Mouse (Mus musculus): ENCODE results near the gene Hnf4a.

- no peak for TF ChIP-seq CTCF (IDR thresholded peaks at IDR 0.05; ENCODE audit: low read depth, low read length)
- TF ChIP-seq TAL1 (conservative IDR thresholded peaks at IDR 0.05; ENCODE audit: low read depth, low read length): no peak
- no peak for TF ChIP-seq GATA2 (IDR thresholded peaks at IDR 0.05; ENCODE audit: borderline replicate concordance, low read depth, low read length)
- no peak for TF ChIP-seq GATA1 (IDR thresholded peaks at IDR 0.05; ENCODE audit: borderline replicate concordance, low read length)
- TF ChIP-seq POLR2AphosphoS5 (IDR thresholded peaks at IDR 0.05; ENCODE audit: insufficient replicate concordance, low read depth, low read length): no peak
Measured at GRCm38 (mm10) chr2:163537443-163537842, 30.8 kb downstream of the Hnf4a start.
